Mouse (Mus musculus) kidney, adult 2 months (tissue): ENCODE measurements around the gene Gpr55.

Experiments used
- CTCF ChIP-seq: fragments of 200-500 bp; conservative IDR thresholded peaks from 2 replicates; pipeline ENCODE4 v1.5.1; 2011; ENCODE audit warnings: low read depth, mild to moderate bottlenecking, control low read depth, low read length, moderate library complexity, mixed read lengths; ENCODE audit not compliant: insufficient read depth, insufficient read length
- POLR2A ChIP-seq: fragments of 200-500 bp; IDR thresholded peaks from one replicate; pipeline ENCODE4 v1.6.1; 2011; ENCODE audit warnings: low read depth, low read length, control low read depth

GRCm38 (mm10) chr1:85965856-85966255 is 5.0 kb upstream of the Gpr55 start:
- TF ChIP-seq CTCF, result no peak
- no peak for TF ChIP-seq POLR2A
